Mouse (Mus musculus) MEL (cell line): Measurements from ENCODE around the gene Atp4b.

Experiments used
- CHD2 ChIP-seq: IDR thresholded peaks from 2 replicates; pipeline ENCODE4 v1.6.1; 2011; ENCODE audit warnings: low read length, improper control_type of control experiment
- CTCF ChIP-seq, 3 experiments: IDR thresholded peaks in 2 of 3; conservative IDR thresholded peaks in 1 of 3; 2 replicates each; pipeline ENCODE4 v1.5.1; 2011 to 2012; ENCODE audit warnings: low read length in 3 of 3, low read depth in 2 of 3, mild to moderate bottlenecking in 2 of 3, improper control_type of control experiment in 1 of 3, inconsistent platforms in 1 of 3, mixed read lengths in 1 of 3, moderate library complexity in 1 of 3; ENCODE audit not compliant: control insufficient read depth in 1 of 3, insufficient read depth in 1 of 3, poor library complexity in 1 of 3, severe bottlenecking in 1 of 3
- GATA1 ChIP-seq: IDR thresholded peaks from 2 replicates; pipeline ENCODE4 v1.6.1; 2011; ENCODE audit warnings: low read depth, low read length, improper control_type of control experiment
- MAFK ChIP-seq: IDR thresholded peaks from 2 replicates; pipeline ENCODE4 v1.6.1; 2011; ENCODE audit warnings: low read depth, mild to moderate bottlenecking, low read length, improper control_type of control experiment, borderline replicate concordance
- MAX ChIP-seq: IDR thresholded peaks from 2 replicates; pipeline ENCODE4 v1.6.1; 2011; ENCODE audit warnings: low read length, improper control_type of control experiment
- SMC3 ChIP-seq: IDR thresholded peaks from 2 replicates; pipeline ENCODE4 v1.6.1; 2011; ENCODE audit warnings: low read depth, low read length, improper control_type of control experiment
- TCF12 ChIP-seq: IDR thresholded peaks from 2 replicates; pipeline ENCODE4 v1.6.1; 2014; ENCODE audit warnings: low read depth, mild to moderate bottlenecking, inconsistent platforms, low read length, improper control_type of control experiment, moderate library complexity

- TF ChIP-seq MAFK (peak; percentile 70; the same call in 1 of the 2 replicates), TCF12 (no peak), CTCF (IDR thresholded peaks at IDR 0.05 in 2 of 3, conservative IDR thresholded peaks at IDR 0.05 in 1 of 3; ENCODE audit: control insufficient read depth in 1 of 3, insufficient read depth in 1 of 3, low read depth in 2 of 3, low read length in 3 of 3, poor library complexity in 1 of 3, severe bottlenecking in 1 of 3) (no peak), GATA1 (no peak), SMC3 (no peak), MAX (no peak), CHD2 (no peak)
Measured at GRCm38 (mm10) chr8:13373151-13373662, 23.4 kb downstream of the Atp4b start.
